Mouse (Mus musculus) layer of hippocampus, adult 9-11 months (tissue): ENCODE results near the gene Cdsn.
"Not testable (repeated sequence)": the region's sequence is repeated elsewhere in the genome, so short reads cannot be mapped to it uniquely, and the experiment has no call there.

Experiments used
- DNase-seq: peaks from one replicate; pipeline ENCODE4 v3.0.0; 2022

Gene Cdsn

GRCm38 (mm10) chr17:35551881-35552414 is at the start of gene Cdsn:
Cdsn (plus strand) TSS chr17:35552128.
- DNase-seq: no peak

- no peak for DNase-seq
Measured at GRCm38 (mm10) chr17:35502226-35502625, 49.7 kb upstream of the Cdsn start.

GRCm38 (mm10) chr17:35502762-35503161 is 49.2 kb upstream of the Cdsn start:
- no peak for DNase-seq

- no peak for DNase-seq
Measured at GRCm38 (mm10) chr17:35503849-35504248, 48.1 kb upstream of the Cdsn start.

- no peak for DNase-seq
Measured at GRCm38 (mm10) chr17:35504628-35505481, 47.1 kb upstream of the Cdsn start.

- DNase-seq: no peak
Measured at GRCm38 (mm10) chr17:35505776-35506175, 46.2 kb upstream of the Cdsn start, which contains the start of gene Pou5f1. Pou5f1 (plus strand) TSS chr17:35506018.

GRCm38 (mm10) chr17:35506881-35507280 is 45.0 kb upstream of the Cdsn start:
- no peak for DNase-seq

DNA sequence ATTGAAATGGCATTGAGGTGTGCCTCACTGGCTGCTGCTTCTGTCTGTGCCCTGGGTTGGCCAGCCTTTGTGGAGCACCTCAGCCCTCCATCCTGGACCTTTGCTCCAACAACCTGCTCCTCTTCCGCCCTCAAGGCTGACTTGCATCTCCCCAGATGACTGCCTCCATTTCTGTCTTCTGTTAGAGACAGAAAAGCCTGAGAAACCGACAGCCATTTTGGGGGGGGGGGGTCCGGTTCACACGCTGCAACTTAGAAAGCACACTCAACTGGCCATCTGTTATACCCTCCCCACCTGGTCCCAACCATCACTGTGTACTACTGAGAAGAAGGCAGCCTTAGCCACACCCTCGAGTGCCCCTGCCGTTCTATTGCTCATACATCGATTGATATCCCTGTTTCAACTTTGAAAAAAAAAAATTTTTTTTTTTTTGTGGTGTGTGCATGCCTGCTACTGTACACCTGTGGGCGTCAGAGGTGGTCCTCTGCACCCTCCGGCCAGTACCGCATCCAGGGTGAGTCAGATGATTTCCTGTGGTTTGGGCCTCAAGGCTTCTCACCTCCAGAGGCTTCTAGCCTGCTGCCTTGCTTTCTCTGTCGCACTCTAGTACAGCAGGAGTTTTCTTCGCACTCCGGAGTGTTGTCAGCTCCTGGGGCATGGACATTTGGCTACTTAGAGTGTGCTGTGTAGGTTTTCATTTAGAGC is 44.2 kb upstream of the Cdsn start:
- DNase-seq: no peak

DNA sequence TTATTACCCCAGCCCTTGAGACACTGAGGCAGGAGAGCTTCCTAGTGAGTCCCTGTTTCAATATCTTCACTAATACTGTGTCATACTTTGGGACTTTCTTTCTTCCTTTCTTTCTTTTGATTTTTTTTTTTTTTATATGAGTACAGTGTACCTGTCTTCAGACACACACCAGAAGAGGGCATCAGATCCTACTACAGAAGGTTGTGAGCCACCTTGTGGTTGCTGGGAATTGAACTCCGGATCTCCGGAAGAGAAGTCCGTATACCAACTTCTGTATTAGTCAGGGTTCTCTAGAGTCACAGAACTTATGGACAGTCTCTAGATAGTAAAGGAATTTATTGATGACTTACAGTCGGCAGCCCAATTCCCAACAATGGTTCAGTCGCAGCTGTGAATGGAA is 43.6 kb upstream of the Cdsn start:
- not testable (repeated sequence) for DNase-seq

GRCm38 (mm10) chr17:35509284-35509683 is 42.6 kb upstream of the Cdsn start:
- no peak for DNase-seq

- no peak for DNase-seq
Measured at GRCm38 (mm10) chr17:35512916-35513626, 38.9 kb upstream of the Cdsn start.

- DNase-seq: no peak
Measured at GRCm38 (mm10) chr17:35513886-35514285, 38.0 kb upstream of the Cdsn start.

GRCm38 (mm10) chr17:35514756-35515155 is 37.2 kb upstream of the Cdsn start:
- DNase-seq: no peak

GRCm38 (mm10) chr17:35515911-35516640 is 35.9 kb upstream of the Cdsn start:
- no peak for DNase-seq

GRCm38 (mm10) chr17:35516652-35517500 is 35.1 kb upstream of the Cdsn start, which contains the start of the genes Tcf19 and Cchcr1:
Tcf19 (minus strand) TSS chr17:35516824.
Cchcr1 (plus strand) TSS chr17:35517100.
- peak; percentile 96 for DNase-seq

GRCm38 (mm10) chr17:35517526-35517925 is 34.4 kb upstream of the Cdsn start:
- no peak for DNase-seq

DNA sequence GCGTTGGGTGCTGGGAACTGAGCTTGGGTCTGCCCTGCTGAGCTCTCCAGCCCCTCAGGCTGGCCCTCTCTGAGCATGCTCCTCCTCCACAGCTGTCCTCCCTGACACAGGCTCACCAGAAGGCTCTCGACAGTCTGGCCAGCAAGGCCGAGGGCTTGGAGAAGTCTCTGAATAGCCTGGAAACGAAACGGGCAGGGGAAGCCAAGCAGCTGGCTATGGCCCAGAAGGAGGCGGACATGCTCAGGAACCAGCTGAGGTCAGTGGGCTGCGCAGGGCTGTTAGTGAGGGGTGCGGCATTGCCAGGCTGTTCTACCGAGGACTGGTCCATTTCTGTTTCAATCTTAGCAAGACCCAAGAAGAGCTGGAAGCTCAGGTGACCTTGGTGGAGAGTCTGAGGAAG is 27.6 kb upstream of the Cdsn start:
- DNase-seq: no peak

- DNase-seq: no peak
Measured at GRCm38 (mm10) chr17:35526644-35527043, 25.3 kb upstream of the Cdsn start.

DNA sequence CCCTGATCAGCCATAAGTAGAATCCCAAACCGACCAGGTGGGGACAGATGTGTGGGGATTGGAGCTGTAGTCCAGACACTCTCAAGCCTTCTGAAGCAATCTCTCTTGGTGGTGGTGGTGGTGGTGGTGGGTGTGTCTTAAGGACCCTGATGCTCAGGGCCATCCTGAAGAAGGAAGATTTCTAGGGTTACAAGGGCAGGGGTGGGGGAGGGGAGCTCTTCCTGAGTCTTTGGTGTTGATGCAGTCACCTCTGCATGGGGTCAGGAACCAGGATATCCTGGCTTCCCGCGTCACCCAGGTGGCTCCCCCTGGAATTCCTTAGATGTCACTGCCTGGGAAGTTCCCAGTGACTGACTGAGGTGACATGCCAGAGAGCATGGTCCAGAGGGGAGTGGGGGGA is 19.6 kb upstream of the Cdsn start:
- DNase-seq: no peak

DNA sequence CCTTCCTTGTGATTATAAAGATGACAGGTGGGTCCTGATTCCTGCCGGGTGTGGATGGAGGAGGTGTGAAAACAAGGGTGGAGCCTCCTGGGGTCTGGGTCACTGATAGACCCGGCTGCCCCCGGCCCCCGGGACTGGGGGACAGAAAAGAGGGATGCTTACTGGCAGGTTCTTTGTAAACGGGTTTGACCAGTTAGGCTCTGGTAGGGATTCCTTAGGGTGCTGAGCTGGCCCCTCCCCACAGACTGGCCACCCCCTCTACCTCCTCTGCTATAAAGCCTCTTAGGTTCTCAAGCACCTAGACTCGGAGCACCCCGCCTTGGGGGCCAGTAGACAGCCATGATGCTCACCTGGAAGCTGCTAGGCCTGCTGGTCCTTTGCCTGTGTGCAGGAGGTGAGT is 19.0 kb upstream of the Cdsn start, which contains the start of gene Psors1c2:
TSS of gene Psors1c2 (plus strand) at position 301 of the 400 bp plus-strand sequence.
- DNase-seq: no peak

DNA sequence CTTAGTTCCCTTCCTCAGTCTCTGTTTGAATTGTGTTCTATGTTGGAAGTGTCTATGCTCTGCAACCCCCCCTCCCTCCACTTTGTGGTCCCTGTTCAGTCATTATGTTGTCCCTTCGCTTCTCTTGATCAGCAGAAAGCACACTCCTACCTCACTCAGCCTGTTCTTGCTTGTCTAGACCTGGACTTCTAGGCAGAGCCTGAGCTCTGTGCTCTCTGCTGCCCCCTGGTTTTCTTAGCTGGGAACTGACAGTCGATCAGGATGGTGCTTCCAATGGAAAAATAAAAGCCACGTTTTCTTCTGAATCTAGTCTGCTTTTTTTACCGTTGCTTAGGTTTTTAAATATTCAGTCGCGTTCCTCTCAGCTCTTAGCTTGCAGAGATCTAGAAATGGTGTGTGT is 17.6 kb upstream of the Cdsn start:
- peak; percentile 63 for DNase-seq
